Mouse (Mus musculus) c-Kit-negative CD71-positive TER-119-positive erythroid progenitor cells, embryonic 14.5 days (primary cell): Measurements from ENCODE around the gene Tox3.

Experiments used
- DNase-seq: peaks from one replicate; pipeline ENCODE4 v3.0.0-alpha.2; 2013; ENCODE audit warnings: low read depth, low spot score

The Tox3 gene

DNA sequence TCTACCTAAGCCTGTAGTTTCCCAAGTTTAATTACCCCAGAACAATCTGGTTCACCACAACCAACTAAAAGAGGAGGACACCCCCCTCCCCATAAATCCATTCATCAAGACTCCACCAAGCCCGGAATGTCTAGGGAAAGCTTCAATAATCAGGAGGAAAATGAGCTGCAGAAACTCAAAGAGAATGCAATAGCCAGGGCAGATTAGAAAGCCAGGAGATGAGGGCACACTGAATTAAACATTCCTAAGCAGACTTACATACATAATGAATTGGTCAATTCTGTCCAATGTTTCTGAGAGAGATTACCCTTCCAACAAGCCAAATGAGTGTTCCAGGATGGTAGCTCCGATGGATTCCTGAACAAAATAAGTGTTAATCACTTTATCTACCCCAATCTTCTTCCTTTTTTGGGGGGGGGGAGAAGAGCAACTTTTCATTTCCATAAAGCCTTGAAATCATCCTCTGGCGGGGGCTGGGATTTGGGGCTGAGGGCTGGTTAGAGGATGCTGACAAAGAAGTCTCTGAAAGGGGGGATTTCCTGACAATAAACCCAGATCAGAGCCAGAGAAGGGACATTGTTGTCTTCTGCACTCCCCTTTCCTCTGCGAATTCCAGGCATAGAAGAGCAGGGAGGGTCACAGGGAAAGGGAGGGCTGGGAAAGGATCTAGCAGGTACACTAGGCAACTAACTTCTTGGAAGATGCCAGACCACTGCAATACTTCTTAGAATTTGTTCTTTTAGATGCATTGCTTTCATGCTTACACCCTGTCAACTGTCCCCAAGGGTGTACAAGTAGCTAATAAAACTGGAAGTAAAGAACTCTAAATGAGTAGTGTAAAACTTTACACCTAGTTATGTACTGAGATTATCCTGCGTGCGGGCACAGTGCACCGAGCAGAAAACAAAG, 17.5 kb downstream of the Tox3 start:
- no peak for DNase-seq

DNA sequence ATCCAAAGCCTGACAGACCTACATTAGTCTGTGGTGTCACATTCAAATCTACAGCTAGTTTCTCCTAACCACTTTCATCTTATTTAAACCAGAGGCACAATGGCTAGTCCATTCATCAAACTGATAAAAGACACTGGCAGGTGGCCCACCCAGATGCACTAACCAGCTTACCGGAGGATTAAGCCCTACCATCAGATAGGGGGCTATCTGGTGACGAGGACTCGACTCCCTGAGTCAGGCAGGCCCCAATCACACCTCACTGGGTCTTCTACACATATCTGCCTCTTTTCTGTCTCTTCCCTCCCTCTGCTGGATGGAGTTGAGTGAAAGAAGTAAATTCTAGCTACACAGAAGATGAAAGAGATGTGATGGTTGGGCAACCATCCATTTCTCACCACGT, 24.3 kb downstream of the Tox3 start:
- no peak for DNase-seq

DNA sequence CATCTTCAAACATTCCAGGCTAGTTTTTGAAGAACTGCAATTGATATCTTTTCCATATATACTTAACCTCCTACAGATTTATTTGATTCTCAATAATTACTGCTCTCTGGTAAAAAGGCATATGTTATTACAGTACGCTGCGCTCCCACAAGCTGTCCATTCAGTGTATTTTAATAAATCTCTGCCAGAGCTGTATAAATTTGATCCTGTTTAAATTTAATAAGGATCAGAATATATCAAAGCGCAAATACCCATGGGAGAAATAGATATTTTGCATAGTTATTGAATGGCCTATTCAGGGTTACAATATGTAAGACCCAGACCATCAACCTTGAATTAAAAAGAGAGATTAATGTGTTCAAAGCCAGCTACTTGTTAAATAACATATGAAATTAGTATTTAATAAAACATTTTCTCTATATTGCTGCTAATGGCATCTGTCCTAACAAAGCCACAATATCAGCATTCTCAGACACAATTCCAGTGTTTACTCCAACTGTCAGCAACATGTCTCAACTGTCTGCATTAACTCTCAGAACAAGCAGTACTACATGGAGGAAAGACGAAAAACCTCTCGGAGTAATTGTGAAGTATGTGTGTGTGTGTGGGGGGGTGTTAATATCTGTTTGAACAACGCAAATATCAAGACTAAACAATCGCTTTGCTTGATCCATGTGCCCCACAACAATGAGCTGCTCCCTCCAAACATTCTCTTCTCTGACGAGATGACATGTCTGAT, 25.3 kb downstream of the Tox3 start:
- no peak for DNase-seq

DNA sequence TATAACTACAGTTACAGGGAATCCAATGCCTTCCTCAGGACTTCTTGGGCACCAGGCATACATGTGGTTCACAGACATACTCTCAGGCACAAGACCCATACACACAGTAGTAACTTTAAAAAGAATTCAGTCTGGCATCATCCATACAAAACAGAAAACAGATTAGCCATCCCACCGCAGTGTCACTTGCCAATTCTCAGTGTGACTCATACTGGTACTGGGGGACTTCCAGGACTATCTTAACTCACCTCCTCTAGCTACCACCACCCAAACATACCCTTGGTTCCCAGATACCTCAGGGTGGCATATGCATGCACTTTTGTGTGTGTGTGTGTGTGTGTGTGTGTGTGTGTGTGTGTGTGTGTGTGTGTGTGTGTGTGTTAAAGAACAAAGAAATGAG, 26.9 kb downstream of the Tox3 start:
- no peak for DNase-seq

DNA sequence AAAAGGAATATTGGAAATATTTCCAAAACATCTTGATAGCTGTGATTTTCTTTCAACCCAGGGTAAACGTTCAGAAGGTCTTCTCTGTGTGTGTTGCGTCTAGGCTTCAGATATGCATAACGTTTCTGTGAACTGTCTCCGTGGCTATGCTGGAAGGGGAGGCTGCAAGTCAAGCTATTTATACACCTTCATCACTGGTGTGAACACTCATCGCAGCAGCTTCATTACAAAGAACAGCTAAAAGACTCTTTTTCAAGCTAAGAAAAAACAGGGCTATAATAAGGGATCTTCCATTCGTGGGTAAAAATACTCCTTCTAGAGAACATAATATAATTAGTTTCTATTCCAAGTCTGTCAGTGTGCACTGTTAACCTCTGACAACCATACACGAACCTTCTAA, 33.8 kb downstream of the Tox3 start:
- no peak for DNase-seq

DNA sequence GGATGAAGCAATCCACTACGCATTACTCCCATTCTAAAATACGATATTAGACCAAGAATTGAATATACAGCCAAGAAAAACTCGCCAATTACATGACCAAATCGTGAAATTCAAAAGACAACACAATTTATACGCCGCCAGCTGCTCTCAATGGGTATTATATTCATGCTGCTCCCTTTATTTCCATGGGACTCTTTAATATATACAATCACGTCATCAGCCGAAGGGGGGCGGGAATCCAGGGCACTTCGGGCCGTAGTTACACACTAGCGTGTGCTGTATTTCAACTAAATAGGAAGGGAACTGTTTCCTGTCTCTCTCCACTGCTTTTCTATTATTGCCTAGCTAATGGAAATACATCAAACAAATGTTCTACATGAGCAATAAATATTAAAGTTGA, 45.2 kb downstream of the Tox3 start:
- DNase-seq = no peak

DNA sequence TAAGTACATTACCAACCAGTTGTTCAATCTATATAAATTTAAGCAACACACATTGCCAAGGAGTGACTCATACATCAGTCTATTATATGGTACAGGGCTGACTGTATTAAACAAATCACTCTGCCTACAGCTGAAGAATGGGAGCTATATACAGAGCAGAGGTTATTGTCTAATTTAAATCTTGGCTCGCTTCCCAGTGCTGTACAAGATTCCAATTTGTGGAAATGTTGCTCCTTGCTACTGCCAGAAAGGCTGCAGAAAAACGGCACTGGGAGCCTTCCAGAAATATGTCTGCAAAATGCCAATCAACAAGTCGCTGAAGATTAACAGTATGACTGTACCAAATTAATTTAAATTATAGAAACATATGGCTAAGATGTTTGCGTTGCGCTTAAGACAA, 45.9 kb downstream of the Tox3 start:
- no peak for DNase-seq

DNA sequence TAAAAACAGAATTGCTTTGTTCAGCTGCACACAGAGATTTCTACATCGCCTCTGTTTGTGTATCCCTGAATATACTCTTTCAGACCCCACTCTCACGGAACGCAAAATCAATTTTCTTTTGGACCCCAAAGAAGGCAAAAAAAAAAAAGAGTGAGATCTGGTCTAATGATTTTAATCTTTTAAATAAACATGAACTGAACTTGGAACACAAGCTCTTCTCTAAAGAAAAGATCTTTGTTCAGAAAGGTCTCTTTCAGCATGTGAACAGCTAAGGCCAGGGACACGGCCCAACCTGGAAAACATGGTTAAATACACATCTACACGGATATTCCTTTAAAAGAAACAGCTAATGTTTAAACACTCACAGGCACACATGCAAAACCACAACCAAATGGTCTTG, 46.6 kb downstream of the Tox3 start:
- DNase-seq = no peak

DNA sequence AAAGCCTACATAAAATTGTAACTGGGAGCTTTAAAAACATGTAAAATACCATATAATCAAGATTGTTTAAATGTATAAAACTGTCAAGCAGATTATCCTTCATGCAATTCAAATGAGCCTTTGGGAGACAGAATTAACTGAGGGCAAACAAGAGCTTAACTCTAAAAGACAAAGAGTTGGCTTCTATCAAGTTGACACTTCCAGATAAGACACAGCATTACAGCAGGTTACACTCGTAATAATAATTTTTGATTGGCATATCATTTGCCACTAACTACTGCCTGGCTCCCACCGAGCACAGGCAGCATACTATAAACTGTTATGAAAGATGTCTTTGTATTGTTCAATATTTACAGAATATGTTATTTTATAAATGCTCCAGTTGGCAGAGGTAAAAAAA, 47.2 kb downstream of the Tox3 start:
- no peak for DNase-seq

DNA sequence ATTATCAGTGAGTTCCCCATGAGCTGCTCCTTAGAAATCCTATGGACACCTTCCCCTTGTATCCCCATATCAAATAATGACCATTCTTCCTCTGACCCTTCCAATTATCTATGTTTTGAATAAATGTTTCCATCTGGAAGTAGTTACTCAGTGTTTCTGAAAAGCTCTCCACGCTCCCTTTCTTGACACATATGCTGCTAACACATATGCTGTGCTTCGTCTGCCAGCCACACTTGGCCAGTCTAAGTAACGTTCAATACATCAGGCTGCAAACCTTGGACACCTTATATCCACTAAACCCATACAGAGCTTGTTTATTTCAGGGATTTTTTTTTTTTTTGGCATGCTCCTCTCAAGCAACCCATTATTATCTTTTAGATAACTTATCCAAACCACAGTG, 54.1 kb downstream of the Tox3 start:
- DNase-seq = no peak

DNA sequence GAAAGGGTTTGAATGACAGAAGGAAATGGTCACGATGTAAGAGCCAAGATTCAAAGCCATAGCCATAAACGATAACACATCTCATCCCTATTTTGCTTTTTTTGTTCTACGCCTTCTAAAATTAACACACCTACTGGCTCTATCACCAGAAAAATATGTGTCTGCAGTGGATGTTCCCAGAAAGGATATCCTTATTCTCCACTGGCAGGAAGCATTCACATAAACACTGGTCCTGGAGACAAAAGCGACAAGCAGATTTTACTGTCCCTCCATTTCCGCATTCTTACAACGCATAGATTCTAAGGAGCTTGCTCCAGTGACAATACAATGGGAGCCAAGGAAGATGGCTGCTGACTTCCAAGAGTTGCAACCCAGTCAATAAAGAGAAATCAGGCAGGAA, 57.3 kb downstream of the Tox3 start:
- DNase-seq = no peak

DNA sequence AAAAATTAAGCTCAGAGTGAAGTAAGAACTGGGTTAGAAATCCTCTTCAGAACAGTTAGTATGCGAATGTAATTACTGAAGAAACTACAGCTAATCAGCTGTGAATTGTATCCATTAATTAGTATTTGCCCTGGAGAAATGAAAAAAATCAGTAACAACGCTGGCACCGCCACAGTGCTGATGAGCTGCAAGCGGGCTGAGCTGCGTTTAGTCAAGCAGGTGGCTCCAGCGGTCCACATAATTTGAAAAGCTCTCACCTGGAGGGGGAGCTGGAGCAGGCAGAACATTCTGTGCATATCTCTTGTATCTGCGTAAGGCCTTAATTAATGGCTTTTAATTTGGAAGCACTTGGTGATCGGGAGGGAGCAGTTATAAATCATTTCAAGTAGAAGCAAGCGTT, 71.4 kb downstream of the Tox3 start:
- no peak for DNase-seq

DNA sequence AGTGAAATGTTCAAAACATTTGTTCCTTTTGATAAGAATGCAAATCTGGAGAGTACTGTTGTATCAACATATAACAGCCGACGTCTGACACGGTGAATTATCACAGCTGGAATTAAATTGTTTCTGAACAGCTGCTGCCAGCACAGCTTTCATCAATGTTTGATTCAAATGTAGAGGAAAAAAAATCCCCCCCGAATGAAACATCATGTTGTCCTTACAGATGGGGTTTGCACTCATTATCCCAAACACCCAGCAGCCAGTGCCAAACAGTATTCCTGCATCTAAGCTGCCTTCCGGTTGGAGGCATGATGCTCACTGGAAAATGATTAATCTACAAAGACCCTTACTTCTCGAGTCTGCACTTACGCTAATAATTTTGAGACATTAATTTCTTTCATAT, 75.0 kb downstream of the Tox3 start:
- no peak for DNase-seq

DNA sequence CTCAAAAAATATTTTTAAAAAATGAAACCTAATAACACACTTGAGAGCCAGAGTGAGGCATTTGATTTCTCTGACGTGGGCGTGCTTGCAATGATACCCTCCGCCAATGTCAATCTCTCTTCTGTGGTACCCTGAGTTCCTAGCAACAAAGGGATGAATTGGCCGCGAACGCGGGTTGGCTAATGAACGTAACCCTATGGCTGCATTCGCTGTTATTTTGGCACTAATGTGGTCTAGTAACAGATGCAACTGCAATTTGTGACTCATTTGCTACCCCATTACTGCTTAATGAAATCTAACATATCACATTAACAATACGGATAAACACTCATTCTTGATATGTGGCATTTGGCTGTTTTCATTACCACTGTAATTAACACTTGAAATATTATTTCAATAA, 76.2 kb downstream of the Tox3 start:
- no peak for DNase-seq

DNA sequence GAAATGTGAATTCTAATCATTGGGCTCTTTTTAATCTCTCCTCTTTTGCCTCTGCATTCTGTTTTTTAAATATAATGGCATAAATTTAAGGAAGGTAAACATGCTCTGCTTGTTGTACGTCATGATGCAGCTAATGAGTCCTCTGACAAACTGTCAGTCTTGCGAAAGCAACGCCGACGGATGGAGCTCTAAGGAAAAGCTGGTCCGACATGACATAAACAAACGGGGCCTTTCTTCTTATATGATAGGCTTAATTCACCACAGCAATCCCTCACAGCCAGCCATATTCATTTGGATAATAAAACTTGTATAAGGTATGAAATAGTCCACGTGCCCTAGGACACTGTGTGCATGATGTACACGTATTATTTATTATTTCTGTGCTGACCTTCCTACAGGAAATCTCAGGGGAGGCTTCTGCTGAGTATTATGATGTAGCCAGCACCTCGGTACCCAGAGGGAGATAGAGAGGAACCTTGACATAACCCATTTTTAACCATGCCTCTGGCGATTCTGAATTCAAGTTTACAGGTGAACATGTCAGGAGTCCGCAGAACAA, 80.4 kb downstream of the Tox3 start:
- DNase-seq = no peak

DNA sequence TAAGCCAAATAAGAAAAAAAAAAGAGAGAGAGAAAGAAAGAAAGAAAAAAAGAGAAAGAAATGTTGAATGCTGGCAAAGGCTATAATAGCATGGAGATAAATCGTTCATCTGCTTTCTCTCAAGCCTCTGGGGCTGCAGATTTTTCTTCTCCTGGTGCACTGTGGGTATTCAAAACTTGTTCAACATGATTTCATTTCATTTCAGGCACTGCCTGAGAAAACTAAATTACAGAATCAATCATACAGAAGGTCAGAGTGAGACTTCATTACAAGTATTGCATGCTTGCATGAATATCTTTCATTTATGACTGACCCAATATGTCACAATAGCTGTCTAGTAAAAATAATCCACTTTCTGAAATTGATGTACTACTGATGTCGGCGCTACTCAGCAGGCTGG, 81.2 kb downstream of the Tox3 start:
- no peak for DNase-seq

DNA sequence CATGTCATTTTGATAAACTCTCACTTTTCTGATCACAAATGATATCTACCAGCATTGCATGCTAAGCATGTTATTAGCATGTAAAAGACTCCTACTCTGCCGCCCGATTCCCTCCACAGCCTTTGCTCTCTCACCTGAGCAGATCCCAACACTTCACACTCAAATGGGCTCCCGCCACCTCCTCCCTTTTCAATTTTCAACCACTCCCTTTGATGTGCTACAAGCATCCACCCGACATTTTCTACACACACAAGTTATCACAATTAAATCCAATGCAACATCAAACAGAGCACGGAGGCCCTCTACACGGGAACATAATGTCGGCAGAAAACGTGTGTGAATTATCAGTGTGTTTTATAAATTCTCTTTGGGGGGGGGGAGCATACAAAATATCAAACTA, 81.9 kb downstream of the Tox3 start:
- DNase-seq = no peak

DNA sequence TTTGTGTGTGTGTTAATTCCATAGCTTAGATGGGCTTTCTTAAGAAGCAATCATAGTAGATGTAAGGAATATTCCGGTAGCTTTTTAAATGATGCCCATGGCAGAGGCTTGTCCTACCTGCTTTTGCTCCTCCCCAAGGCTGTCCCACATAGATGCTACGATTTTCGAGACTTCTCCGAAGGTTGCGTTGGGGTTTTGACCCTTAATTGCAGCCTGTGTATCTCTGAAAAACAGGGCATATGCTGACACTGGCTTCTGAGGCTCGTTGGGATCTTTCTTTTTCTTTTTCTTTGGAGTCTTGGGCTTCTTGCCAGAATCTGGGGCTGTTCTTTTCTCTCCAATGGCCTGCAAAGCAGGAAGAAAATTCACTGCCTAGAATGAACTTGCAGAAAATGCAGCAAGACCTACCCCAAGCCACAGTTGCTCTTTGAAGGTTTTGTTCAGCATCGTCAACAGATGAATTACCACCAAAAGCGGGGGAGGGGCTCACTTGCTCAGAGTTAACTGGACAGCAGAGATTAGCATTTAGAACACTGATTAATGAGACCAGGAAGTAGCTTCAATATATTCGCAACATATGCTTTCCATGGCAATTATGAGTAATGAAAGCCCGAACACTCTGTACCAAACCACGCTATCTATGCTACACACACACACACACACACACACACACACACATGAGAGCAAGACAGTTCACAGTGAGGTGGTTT, 93.8 kb downstream of the Tox3 start:
- DNase-seq = no peak

DNA sequence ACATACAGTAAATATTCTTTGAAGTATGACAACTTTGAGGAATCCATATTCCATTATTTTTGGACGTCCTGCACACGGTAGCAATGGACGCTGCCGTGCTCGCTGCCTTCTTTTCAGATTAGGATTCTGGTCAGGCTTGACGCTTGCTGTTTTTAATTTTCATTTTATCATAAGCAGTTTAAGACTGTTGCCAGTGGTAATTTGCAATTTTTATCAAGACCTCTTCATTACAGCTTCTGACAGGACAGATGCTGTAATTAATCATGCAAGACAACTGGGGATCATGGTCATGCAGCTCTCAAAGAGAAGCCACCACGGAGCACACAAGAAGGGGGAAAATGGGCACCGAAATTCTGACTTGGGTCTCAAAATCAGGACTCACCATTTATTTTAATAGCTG, 101.8 kb downstream of the Tox3 start:
- no peak for DNase-seq

DNA sequence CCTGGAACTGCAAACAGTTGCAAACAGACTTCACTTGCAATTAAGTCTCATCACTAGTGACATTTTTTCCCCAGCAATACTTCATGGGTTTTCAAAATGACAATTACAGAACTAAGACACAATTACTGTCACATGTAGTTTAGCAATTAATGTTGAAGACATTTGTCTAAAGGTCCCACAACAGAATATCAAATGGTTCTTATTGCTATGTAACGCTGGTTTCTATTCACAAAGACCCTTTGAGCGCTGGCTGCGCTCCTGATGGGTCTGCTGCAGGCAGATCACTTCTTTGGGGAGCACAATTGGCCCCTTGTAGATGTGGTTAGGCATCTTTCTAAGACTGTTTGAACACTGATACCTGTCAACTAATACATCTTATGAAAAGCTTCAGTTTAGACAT, 102.3 kb downstream of the Tox3 start:
- DNase-seq = no peak

DNA sequence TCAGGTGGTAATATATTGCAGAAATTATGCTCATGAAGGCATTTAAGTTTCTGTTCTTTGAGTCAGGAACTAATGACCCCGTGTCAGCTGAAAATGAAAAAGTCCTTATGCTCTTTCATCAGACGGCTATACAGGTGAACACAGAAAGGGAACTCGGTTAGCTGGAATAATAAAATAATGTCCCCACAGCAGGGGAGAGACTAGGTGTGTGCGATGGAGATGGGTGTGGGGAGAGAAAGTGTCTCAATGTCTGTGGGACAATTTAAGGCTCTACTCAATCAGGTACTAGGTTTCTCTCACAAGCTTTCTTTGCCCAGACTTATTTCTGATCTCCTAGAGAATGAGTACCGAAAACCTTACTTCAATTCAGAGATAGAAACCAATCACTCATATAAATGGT, 103.0 kb downstream of the Tox3 start:
- no peak for DNase-seq

DNA sequence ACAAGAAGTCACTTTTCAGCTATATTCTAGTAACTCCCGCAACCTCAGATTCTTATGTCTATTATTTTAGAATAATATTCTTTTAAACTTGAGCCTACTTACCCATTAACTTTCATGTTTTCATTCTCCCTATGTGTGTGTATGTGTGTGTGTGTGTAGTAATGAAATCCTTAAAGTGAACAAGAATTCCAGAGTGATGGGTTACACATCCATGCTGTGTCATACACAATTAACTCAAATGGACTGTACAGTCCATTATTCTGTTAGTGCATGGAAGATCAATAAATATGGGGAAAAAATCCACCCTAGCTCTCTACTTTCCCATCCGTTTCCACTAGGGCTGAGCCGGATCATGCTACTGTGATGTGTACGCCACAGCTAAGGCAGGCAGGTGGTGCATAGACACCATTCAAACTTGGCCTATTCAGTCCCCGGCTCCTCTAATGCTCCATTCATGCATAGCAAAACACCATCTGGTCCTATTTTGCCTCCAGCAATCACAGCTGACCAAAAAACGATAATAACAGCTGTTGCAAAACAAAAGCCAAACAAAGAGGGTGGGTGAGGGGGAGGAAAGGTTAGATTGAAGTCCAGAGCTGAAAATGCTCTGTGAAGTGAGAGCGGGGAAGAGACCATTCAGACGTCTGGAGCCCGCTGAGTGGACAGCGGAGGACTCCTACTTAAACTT, 103.5 kb downstream of the Tox3 start:
- DNase-seq = no peak
